Mouse (Mus musculus) CH12.LX (cell line): ENCODE measurements around the gene Gsta4.

ENCODE experiments used
- BHLHE40 ChIP-seq: IDR thresholded peaks from 2 replicates; pipeline ENCODE4 v1.6.1; 2011; ENCODE audit warnings: mild to moderate bottlenecking, low read depth, low read length, improper control_type of control experiment
- CTCF ChIP-seq, 2 experiments: IDR thresholded peaks in 1 of 2; conservative IDR thresholded peaks in 1 of 2; 2 replicates each; pipeline ENCODE4 v1.5.1; 2011 to 2012; ENCODE audit warnings: low read depth in 2 of 2, low read length in 2 of 2, improper control_type of control experiment in 1 of 2, inconsistent platforms in 1 of 2, mild to moderate bottlenecking in 1 of 2, moderate library complexity in 1 of 2
- EP300 ChIP-seq: IDR thresholded peaks from 2 replicates; pipeline ENCODE4 v1.6.1; 2011; ENCODE audit warnings: low read length, improper control_type of control experiment
- MAX ChIP-seq: IDR thresholded peaks from 2 replicates; pipeline ENCODE4 v1.6.1; 2011; ENCODE audit warnings: low read length, improper control_type of control experiment
- POLR2A ChIP-seq: IDR thresholded peaks from 2 replicates; pipeline ENCODE4 v1.6.1; 2011; ENCODE audit warnings: low read depth, mild to moderate bottlenecking, improper control_type of control experiment, low read length
- POLR2AphosphoS2 ChIP-seq: IDR thresholded peaks from 2 replicates; pipeline ENCODE4 v1.6.1; 2011; ENCODE audit warnings: low read depth, low read length, improper control_type of control experiment
- RAD21 ChIP-seq: IDR thresholded peaks from 2 replicates; pipeline ENCODE4 v1.6.1; 2011; ENCODE audit warnings: low read depth, mild to moderate bottlenecking, low read length, improper control_type of control experiment, moderate library complexity
- SMC3 ChIP-seq: IDR thresholded peaks from 2 replicates; pipeline ENCODE4 v1.6.1; 2011; ENCODE audit warnings: low read depth, low read length, improper control_type of control experiment
- TBP ChIP-seq: conservative IDR thresholded peaks from 2 replicates; pipeline ENCODE4 v1.6.1; 2011; ENCODE audit warnings: low read depth, low read length, improper control_type of control experiment
- USF1 ChIP-seq: IDR thresholded peaks from 2 replicates; pipeline ENCODE4 v1.6.1; 2014; ENCODE audit warnings: low read depth, mild to moderate bottlenecking, inconsistent platforms, low read length, improper control_type of control experiment
- ZC3H11A ChIP-seq: IDR thresholded peaks from 2 replicates; pipeline ENCODE4 v1.6.1; 2012; ENCODE audit warnings: low read depth, mild to moderate bottlenecking, inconsistent platforms, low read length, improper control_type of control experiment

GRCm38 (mm10) chr9:78139463-78139862, 43.1 kb upstream of the Gsta4 start:
- no peak for TF ChIP-seq TBP
- no peak for TF ChIP-seq ZC3H11A
- TF ChIP-seq SMC3 = no peak
- no peak for TF ChIP-seq POLR2A
- TF ChIP-seq CTCF (conservative IDR thresholded peaks at IDR 0.05 in 1 of 2, IDR thresholded peaks at IDR 0.05 in 1 of 2; ENCODE audit: low read depth in 2 of 2, low read length in 2 of 2) = no peak
- TF ChIP-seq EP300 = no peak
- no peak for TF ChIP-seq MAX
- TF ChIP-seq RAD21 = no peak
- no peak for TF ChIP-seq USF1
- no peak for TF ChIP-seq POLR2AphosphoS2
- TF ChIP-seq BHLHE40 = no peak
